Mouse (Mus musculus) heart, embryonic 13.5 days (tissue): ENCODE data around the gene Sppl2b. TPM values are rescaled to one million over a fixed set of nuclear protein-coding genes. Genes with fewer than 3 reads are reported as not detected.

Source experiments
- ATAC-seq: fragments of 200-750 bp; cut with Nextera tagmentation; 2 replicates; pipeline ENCODE4 v1.8.0; 2017; ENCODE audit warnings: moderate TSS enrichment; ENCODE audit not compliant: insufficient number of reproducible peaks, low FRiP score, low TSS enrichment; ENCODE audit errors: extremely low read depth
- H3K27ac ChIP-seq: fragments of 300-500 bp; sonication (generic); replicated peaks from 2 replicates; pipeline ENCODE4 v1.5.1; 2015; ENCODE audit warnings: moderate library complexity, mild to moderate bottlenecking, inconsistent platforms
- H3K27me3 ChIP-seq: fragments of 300-500 bp; sonication (generic); replicated peaks from 2 replicates; pipeline ENCODE4 v1.6.1; 2015; ENCODE audit warnings: mild to moderate bottlenecking, inconsistent platforms
- H3K36me3 ChIP-seq: fragments of 300-500 bp; sonication (generic); 2 replicates; pipeline ENCODE4 v1.6.1; 2015; ENCODE audit warnings: mild to moderate bottlenecking, inconsistent platforms
- H3K4me1 ChIP-seq: fragments of 300-500 bp; sonication (generic); 2 replicates; pipeline ENCODE4 v1.6.1; 2015; ENCODE audit warnings: inconsistent platforms
- H3K4me2 ChIP-seq: fragments of 300-500 bp; sonication (generic); 2 replicates; pipeline ENCODE4 v1.6.1; 2015; ENCODE audit warnings: inconsistent platforms, mild to moderate bottlenecking, moderate library complexity
- H3K4me3 ChIP-seq: fragments of 300-500 bp; sonication (generic); 2 replicates; pipeline ENCODE4 v1.5.1; 2015; ENCODE audit warnings: moderate library complexity, mild to moderate bottlenecking, inconsistent platforms
- H3K9ac ChIP-seq: fragments of 300-500 bp; sonication (generic); 2 replicates; pipeline ENCODE4 v1.6.1; 2015; ENCODE audit warnings: inconsistent platforms, mild to moderate bottlenecking, moderate library complexity
- H3K9me3 ChIP-seq: fragments of 300-500 bp; sonication (generic); 2 replicates; pipeline ENCODE4 v1.6.1; 2016; ENCODE audit warnings: inconsistent platforms
- WGBS: fragments of 180-500 bp; shearing (Covaris S2); methylation state at CpG from one replicate; pipeline ENCODE4 v1.1.7; 2015; ENCODE audit warnings: mixed read lengths; 5-methylcytosine and 5-hydroxymethylcytosine counted together
- microRNA counts: library from miRNA; unstranded; fragments of <30 nt; microRNA quantifications from one replicate; lab custom pipeline; 2016
- microRNA-seq: library from miRNA; unstranded; fragments of <30 nt; microRNA quantifications from one replicate; pipeline ENCODE4, GENCODE M21; 2016
- polyA plus RNA-seq: library from polyadenylated mRNA; unstranded; fragments of >200 nt; fragmentation: Nextera tagmentation; extraction: Ambion mirVana; gene quantifications from 2 replicates; pipeline ENCODE4 v1.2.1, GENCODE M21; 2015

Gene Sppl2b
- polyA plus RNA-seq, 1 experiment from 2014 or later: 27.7 TPM

DNA sequence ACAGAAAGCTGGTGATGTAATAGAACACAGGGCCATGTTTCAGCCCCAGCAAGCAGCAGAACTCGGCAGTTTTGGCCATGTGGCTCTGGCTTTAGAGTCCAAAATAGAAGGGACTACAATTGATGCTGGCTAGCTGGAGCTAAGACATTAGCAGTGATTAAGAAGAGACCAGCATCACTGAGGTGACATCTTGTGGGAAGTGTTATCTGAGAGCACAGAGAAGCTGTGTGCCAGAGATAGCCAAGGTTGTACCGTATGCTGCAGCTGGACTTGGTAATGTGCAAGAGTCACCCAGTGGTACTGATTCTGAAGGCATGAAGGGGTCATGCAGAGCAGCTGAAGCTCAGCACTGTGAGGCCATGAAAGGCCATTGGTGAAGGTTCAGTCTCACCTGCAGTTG is 60.2 kb downstream of the Sppl2b start:
- peaks cover 30% of the 10 kb centered on the region for H3K4me1 ChIP-seq
- 65% methylated on average over 2 of the region's 2 CpGs for WGBS
- no peak overlapping the region for H3K9ac ChIP-seq
- H3K4me3 ChIP-seq: no peak overlapping the region
- no peaks in the 10 kb centered on the region for H3K27me3 ChIP-seq
- no peak for ATAC-seq
- peaks cover 34% of the 10 kb centered on the region for H3K36me3 ChIP-seq
- no peak overlapping the region for H3K27ac ChIP-seq
- H3K9me3 ChIP-seq: no peaks in the 10 kb centered on the region
- no peak overlapping the region for H3K4me2 ChIP-seq

DNA sequence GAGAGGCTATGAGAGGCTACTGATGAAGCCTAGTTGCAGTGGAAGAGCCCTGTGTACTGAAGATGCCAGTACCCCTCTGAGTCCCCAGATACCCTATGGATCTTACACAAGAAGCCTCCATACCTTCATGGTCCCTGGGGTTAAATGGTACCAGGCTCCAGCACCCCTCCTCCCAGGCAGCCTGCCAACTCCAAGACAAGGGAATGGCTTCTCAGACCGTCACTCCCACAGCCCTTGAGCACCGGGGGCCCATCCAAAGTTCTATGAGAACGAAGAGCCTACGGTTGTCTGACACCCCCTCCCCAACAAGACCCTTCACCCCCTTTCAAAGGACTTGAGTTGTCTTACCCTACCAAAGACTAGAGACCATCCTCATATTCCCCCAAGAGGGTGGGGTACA is 60.7 kb downstream of the Sppl2b start:
- H3K27ac ChIP-seq: no peak overlapping the region
- H3K4me1 ChIP-seq: peaks cover 30% of the 10 kb centered on the region
- no peak overlapping the region for H3K9ac ChIP-seq
- WGBS: 76% methylated on average over 4 of the region's 4 CpGs
- ATAC-seq: no peak
- no peak overlapping the region for H3K4me2 ChIP-seq
- no peaks in the 10 kb centered on the region for H3K9me3 ChIP-seq
- no peak overlapping the region for H3K4me3 ChIP-seq
- no peaks in the 10 kb centered on the region for H3K27me3 ChIP-seq
- peaks cover 29% of the 10 kb centered on the region for H3K36me3 ChIP-seq

DNA sequence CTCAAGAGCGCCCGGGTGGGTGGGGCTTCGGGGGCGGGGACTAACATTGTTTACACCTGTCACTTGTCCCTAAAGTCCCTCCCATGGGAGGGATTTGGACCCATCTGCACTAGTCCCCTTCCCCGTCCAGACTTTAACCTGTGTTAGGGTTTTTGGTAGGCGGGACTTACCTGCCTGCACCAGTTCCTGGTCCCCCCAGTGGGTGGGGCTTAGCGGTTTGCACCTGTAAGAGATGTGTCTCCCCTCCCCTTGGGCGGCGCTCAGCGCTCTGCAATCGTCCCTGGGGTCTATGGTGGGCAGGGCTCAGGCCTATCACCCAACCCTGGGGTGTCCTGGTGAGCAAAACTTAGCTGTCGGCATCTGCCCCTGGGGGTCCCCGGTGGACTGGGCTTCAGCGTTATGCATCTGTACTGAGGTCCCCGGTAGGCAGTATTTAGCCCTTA is 62.3 kb downstream of the Sppl2b start:
- H3K27ac ChIP-seq: peak overlapping the region; percentile 51
- H3K9me3 ChIP-seq: no peaks in the 10 kb centered on the region
- H3K27me3 ChIP-seq: no peaks in the 10 kb centered on the region
- WGBS: under 1% methylated on average over 15 of the region's 15 CpGs
- H3K9ac ChIP-seq: peak overlapping the region; percentile 90
- peaks cover 38% of the 10 kb centered on the region for H3K4me1 ChIP-seq
- ATAC-seq: no peak
- H3K4me3 ChIP-seq: peak overlapping the region; percentile 97
- peak overlapping the region; percentile 98 for H3K4me2 ChIP-seq
- H3K36me3 ChIP-seq: peaks cover 15% of the 10 kb centered on the region

GRCm38 (mm10) chr10:80917779-80918434 is 62.8 kb downstream of the Sppl2b start, which contains the start of gene Lmnb2:
TSS of gene Lmnb2 (minus strand) at chr10:80918245.
- Histone ChIP-seq H3K27ac (peak within 1 kb of the TSS; percentile 51), H3K9me3 (no peaks in the 10 kb centered on the region), H3K4me1 (peaks cover 38% of the 10 kb centered on the region), H3K9ac (peak within 1 kb of the TSS; percentile 90), H3K4me2 (peak within 1 kb of the TSS; percentile 98), H3K27me3 (no peaks in the 10 kb centered on the region), H3K4me3 (peak within 1 kb of the TSS; percentile 97), H3K36me3 (peaks cover 11% of the 10 kb centered on the region)
- WGBS: under 1% methylated on average over 61 of the region's 61 CpGs
- no peak for ATAC-seq

MicroRNAs encoded within 50 kb of the gene (microRNA counts, 519-probe panel; counts per million panel counts)
- 209 counts per million, percentile 61 among the panel's probes with 10 or more counts for microRNA mmu-miR-1982 (lab: Ali Mortazavi, UCI)

Small RNAs within 50 kb of the gene (microRNA-seq; reads per million reads assigned to microRNA genes)
- 3.9 reads per million, percentile 16 among the genes with 10 or more reads in this experiment for gene Mir1982

Other genes with a start within 250 kb of the Sppl2b start
- gene Gm49322, start 249.3 kb upstream of the Sppl2b start, polyA plus RNA-seq: 1.5 and 1.7 TPM in 2 replicates
- gene Csnk1g2, start 232.4 kb upstream of the Sppl2b start, polyA plus RNA-seq: 87.5 and 89.0 TPM in 2 replicates
- gene Btbd2, start 198.2 kb upstream of the Sppl2b start, polyA plus RNA-seq: 50.9 and 53.7 TPM in 2 replicates
- 78.2 and 78.7 TPM in 2 replicates for gene Mknk2, start 177.2 kb upstream of the Sppl2b start, polyA plus RNA-seq
- 26.0 and 27.2 TPM in 2 replicates for gene Mob3a, start 153.3 kb upstream of the Sppl2b start, polyA plus RNA-seq
- gene Izumo4, start 153.1 kb upstream of the Sppl2b start, polyA plus RNA-seq: 12.7 and 13.5 TPM in 2 replicates
- gene Ap3d1, start 113.0 kb upstream of the Sppl2b start, polyA plus RNA-seq: 44.0 and 46.4 TPM in 2 replicates
- 17.9 and 19.1 TPM in 2 replicates for gene Dot1l, start 100.1 kb upstream of the Sppl2b start, polyA plus RNA-seq
- 46.3 and 53.4 TPM in 2 replicates for gene Sf3a2, start 57.1 kb upstream of the Sppl2b start, polyA plus RNA-seq
- gene Plekhj1, start 56.6 kb upstream of the Sppl2b start, polyA plus RNA-seq: 79.6 and 86.5 TPM in 2 replicates
- gene Amh, start 50.0 kb upstream of the Sppl2b start, polyA plus RNA-seq: 0.11 TPM in 1 of 2 replicates, not detected in the other
- gene Jsrp1, start 41.8 kb upstream of the Sppl2b start, polyA plus RNA-seq: 5.7 and 5.9 TPM in 2 replicates
- gene Oaz1, start 28.6 kb upstream of the Sppl2b start, polyA plus RNA-seq: 2,053 and 2,109 TPM in 2 replicates
- gene Lingo3, start 11.2 kb upstream of the Sppl2b start, polyA plus RNA-seq: 0.16 and 0.34 TPM in 2 replicates
- gene Lsm7, start 66 bp upstream of the Sppl2b start, polyA plus RNA-seq: 157 and 171 TPM in 2 replicates
- 0.05 and 0.07 TPM in 2 replicates for gene Tmprss9, start 16.6 kb downstream of the Sppl2b start, polyA plus RNA-seq
- 285 and 314 TPM in 2 replicates for gene Timm13, start 45.7 kb downstream of the Sppl2b start, polyA plus RNA-seq
- 24.8 and 26.7 TPM in 2 replicates for gene Lmnb2, start 63.0 kb downstream of the Sppl2b start, polyA plus RNA-seq
- gene Gadd45b, start 74.8 kb downstream of the Sppl2b start, polyA plus RNA-seq: 29.2 and 33.9 TPM in 2 replicates
- gene Gng7, start 159.7 kb downstream of the Sppl2b start, polyA plus RNA-seq: 1.4 TPM in 2 replicates
- 0.06 and 0.07 TPM in 2 replicates for gene Diras1, start 170.4 kb downstream of the Sppl2b start, polyA plus RNA-seq
- 8.0 and 8.2 TPM in 2 replicates for gene Slc39a3, start 182.2 kb downstream of the Sppl2b start, polyA plus RNA-seq
- 152 and 162 TPM in 2 replicates for gene Sgta, start 204.9 kb downstream of the Sppl2b start, polyA plus RNA-seq
- 29.1 and 33.8 TPM in 2 replicates for gene Thop1, start 214.8 kb downstream of the Sppl2b start, polyA plus RNA-seq
- 0.83 and 1.1 TPM in 2 replicates for gene Creb3l3, start 243.6 kb downstream of the Sppl2b start, polyA plus RNA-seq